Mouse (Mus musculus) cerebellum, adult (tissue): ENCODE results near the gene Slc11a1.
A peak's percentile ranks its signal among the peaks of the same experiment; 100 is the strongest.

Source experiments
- ATAC-seq: cut with Nextera tagmentation; 2 replicates; pipeline ENCODE4 v1.9.2; 2017; ENCODE audit warnings: mild to moderate bottlenecking, moderate library complexity, mixed read lengths; ENCODE audit not compliant: insufficient number of reproducible peaks, low FRiP score, low TSS enrichment

Slc11a1 gene

DNA sequence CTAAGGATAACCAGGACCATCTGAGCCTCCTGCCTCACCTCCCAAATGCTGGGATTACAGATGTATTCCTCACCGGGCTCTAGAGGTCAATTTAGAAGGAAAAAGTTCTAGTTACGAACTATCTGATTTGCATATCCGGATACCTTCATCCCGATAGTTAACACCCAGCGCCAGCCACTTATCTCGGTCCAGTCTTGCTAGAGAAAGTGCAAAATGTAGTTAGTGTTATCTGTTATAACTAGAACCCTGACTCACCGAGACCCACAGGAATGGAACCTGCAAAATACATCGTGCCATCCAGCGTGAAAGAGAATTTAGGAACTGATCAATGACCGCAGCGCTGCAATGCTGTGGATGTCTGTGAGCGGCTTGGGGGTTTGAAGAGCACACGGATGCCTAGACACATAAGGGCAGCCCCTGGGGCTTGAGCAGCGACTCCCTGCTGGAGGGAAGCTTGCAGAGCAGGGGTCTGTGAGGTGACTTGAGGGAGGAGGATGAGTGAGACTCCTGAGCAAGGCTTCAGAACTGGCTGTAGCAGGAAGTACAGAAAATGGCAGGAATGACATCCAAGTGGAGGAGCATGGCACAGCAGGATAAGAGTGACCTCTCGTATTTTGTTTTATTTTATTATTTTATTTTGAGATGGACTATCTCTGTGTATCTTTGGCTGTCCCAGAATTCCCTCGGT lies 26.2 kb downstream of the Slc11a1 start:
- ATAC-seq: no peak

- ATAC-seq: no peak
Observed at GRCm38 (mm10) chr1:74404206-74404605, 29.2 kb downstream of the Slc11a1 start.

DNA sequence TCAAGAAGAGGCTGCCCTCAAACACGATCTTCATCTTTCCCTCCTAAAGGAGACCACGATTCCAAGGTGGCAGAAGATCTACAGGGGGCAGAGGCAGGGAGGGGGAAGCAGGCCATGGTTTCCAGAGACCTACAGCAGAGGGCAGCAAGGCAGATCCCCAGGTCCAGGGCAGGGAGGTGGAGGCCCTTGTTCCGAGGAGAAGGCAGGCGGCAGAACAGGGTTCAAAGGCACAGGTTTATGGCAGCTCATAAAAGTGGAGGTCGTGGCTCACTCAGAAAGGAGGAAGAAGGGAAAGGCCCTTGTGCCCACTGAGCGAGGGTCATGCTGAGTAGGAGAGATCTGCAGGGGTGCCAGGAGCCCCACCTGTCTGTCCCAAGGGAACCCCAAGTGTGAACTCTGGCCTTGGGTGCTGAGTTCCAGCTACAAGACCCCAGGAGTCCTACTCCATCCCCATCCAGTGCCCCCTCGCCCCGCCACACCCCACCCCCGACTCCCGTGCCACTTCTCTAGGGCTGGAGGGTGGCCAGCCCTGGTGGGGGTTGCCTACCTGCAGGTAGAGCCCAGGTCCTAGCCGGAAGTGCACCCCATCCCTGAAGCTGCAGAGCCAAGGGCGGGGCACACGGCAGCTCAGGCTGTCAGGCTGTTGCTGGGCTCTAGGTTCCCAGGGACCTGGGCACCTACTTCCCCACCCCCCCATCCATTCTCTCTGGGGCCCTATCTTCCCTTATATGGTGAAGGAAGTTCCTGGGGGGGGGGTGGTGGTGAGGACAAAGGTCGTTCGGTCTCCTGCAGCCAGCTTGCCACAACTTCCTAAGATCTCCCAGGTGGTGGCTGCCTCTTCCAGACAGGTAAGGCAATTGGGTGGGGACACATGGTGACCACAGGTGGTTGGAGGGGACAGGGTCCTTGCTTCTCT lies 33.9 kb downstream of the Slc11a1 start, which contains the start of gene Vil1:
TSS of gene Vil1 (plus strand) at position 788 of the 916 bp plus-strand sequence.
- ATAC-seq: no peak

DNA sequence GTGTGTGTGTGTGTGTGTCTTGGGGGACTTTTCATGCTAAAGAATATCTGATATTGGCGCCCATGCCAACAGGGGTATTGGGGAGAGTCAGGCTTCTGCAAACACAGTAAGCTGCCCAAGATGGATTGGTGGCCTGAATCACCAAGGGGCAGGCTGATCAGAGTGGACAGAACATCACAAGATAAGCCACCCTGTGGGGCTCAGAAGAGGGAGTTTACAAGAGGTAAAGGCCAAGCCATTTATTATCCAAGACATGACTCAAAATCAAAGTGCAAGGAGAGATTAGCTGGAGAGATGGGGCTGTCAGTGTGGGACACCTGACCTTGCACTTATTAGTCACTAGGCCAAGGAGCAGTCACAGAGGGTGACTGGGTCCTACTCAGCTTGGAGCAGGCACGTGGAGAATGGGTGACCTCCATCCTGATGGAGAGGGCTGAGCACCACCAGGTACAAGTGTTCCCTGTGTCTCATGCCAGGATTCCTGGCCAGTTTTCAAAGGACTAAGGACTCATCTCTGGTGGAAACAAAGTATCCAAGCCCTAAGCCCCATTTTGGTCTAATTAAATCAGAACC lies 36.8 kb downstream of the Slc11a1 start:
- ATAC-seq: no peak

GRCm38 (mm10) chr1:74412711-74413110 lies 37.7 kb downstream of the Slc11a1 start:
- no peak for ATAC-seq

DNA sequence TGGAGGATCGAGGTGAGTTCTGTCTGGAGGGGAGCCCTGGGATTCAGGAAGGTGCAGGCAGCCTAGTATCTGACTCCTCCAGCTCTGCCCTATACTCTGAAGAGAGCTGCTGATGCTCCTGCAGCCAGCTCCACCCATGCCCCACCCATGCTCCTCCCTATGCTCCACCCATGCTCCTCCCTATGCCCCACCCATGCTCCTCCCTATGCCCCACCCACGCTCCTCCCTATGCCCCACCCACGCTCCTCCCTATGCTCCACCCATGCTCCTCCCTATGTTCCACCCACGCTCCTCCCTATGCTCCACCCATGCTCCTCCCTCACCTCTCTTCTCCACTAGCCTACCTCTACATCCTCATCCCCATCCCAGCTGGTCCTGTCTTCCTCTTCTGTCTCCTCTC lies 40.1 kb downstream of the Slc11a1 start:
- peak; percentile 53; the same call in 1 of the 2 replicates for ATAC-seq

DNA sequence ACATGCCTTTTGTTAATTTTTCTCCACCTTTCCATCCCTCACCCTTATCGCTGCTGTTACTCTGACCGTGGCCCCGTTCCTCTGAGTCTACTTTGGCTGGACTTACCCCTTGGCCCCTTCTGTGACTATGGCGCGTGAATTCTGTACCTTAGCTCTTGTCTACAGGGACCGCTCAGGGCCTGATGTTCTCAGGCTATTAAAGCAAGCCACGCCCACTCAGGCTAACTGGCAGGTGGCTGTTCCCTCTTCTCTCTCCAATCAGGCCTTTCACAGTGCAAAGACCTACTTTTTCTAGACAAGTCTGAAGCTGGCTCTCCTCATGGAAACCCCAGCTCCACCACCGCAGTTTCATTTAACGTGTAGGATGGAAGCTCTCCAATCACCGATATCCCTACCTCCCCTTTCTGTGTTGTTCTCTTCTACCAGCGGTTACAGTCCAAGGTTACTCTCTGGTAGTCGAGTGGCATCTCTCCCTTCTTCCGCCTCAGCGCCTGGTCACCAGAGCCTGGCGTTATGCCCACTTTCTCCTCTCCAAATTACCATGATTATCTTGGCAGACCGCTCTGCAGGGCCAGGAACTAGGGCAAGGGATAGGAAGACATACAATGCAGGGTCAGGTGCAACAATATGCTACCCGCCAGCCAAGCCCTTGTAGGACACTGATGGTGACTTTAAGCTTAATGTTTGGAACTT lies 43.9 kb downstream of the Slc11a1 start:
- no peak for ATAC-seq

DNA sequence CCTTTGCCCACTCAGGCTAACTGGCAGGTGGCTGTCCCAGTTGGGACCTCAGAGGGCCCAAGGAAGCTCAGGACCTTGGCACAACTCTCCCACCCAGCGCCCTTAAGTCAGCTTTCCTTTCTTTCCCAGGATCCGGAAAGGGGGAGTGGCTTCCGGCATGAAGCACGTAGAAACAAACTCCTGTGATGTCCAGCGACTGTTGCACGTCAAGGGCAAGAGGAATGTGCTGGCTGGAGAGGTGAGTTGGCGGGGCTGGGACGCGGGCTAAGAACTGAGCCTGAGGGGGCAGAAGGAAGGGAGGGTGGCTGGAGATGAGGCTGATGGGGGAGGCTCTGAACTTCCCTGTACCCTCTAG lies 44.4 kb downstream of the Slc11a1 start:
- ATAC-seq: no peak

- ATAC-seq: no peak
Observed at GRCm38 (mm10) chr1:74423147-74423546, 48.2 kb downstream of the Slc11a1 start.

DNA sequence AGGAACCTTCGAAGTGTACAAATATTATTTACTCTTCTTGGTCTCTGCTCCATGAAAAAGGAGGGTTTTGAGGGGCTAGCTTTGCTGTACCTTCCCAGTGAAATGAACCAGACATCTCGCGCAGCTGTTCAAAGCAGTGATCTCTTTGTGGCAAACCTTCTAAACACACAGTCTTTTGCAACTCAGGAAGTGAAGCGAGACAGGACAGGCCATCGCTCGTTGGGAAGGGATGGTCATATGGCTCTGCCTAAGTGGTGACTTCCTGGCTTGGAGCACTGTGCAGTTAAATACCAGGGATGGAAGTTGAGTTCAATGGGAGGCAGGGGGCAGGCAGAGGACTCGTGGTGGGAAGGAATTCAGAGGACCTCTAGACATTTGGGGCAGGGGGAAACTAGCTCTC lies 50.9 kb downstream of the Slc11a1 start:
- no peak for ATAC-seq

- no peak for ATAC-seq
Observed at GRCm38 (mm10) chr1:74433220-74433619, 58.2 kb downstream of the Slc11a1 start.

DNA sequence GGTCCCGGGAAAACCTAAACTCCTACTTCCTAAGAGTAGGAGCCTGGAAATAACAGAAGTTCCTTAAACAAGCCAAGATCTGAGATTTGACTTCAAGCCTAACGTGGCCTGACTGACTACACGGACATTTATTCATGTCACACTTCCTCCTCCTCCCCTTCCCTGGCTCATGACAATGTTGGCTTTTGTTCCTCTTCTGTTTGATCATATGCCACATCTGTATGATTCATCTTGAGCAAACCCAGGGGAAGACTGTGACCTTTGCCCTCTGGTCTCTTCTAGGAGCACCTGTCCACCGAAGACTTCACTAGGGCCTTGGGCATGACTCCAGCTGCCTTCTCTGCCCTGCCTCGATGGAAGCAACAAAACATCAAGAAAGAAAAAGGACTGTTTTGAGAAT lies 59.6 kb downstream of the Slc11a1 start:
- no peak for ATAC-seq

- ATAC-seq: no peak
Observed at GRCm38 (mm10) chr1:74435563-74435962, 60.6 kb downstream of the Slc11a1 start.
